Mouse (Mus musculus) liver, embryonic 14.5 days (tissue): ENCODE measurements around the gene Zdhhc1.

Experiments used
- CTCF ChIP-seq: IDR thresholded peaks from 2 replicates; pipeline ENCODE4 v1.5.1; 2016; ENCODE audit warnings: antibody characterized with exemption, low read depth, control low read depth
- EP300 ChIP-seq: IDR thresholded peaks from 2 replicates; pipeline ENCODE4 v1.6.1; 2016; ENCODE audit warnings: antibody characterized with exemption, low read depth

- no peak for TF ChIP-seq CTCF
- no peak for TF ChIP-seq EP300
Measured at GRCm38 (mm10) chr8:105433511-105433910, 63.2 kb downstream of the Zdhhc1 start.
